In genomic region chr8:87811399-87812068, GRCm38 (mm10) we compare ENCODE assay signal across 8 mouse cellular contexts.
DNase-seq lines count a peak whose midpoint lies in the region; ATAC-seq lines count a peak whose summit lies in the region.

No protein-coding gene starts in this region.

- 65% methylated on average over 17 of the region's 17 CpGs for WGBS in lung, embryonic 16.5 days
- WGBS in forebrain, embryonic 13.5 days, result 50% methylated on average over 17 of the region's 17 CpGs

- no peak overlapping the region for H3K4me2 ChIP-seq in lung, embryonic 16.5 days (ENCODE audit: low read depth, low read length)
- 0 out of 2 replicates have a peak overlapping the region, but pooled peaks have one; percentile 12 for H3K4me2 ChIP-seq in forebrain, embryonic 13.5 days

- H3K27ac ChIP-seq in lung, embryonic 16.5 days (ENCODE audit: low read length), result no peak overlapping the region
- peak overlapping the region; percentile 27 for H3K27ac ChIP-seq in forebrain, embryonic 13.5 days

- no peak overlapping the region for H3K4me3 ChIP-seq in lung, embryonic 16.5 days (ENCODE audit: low read length)
- H3K4me3 ChIP-seq in forebrain, embryonic 13.5 days, result no peak overlapping the region

- peak; percentile 44; the same call in 1 of the 2 replicates for ATAC-seq in lung, embryonic 16.5 days (ENCODE audit: low read depth)
- peak; percentile 92 for ATAC-seq in forebrain, embryonic 13.5 days

- no peak overlapping the region for H3K9ac ChIP-seq in lung, embryonic 16.5 days (ENCODE audit: low read length)
- 0 out of 2 replicates have a peak overlapping the region, but pooled peaks have one; percentile 22 for H3K9ac ChIP-seq in forebrain, embryonic 13.5 days

- DNase-seq in lung, postnatal 25 days (ENCODE audit: low spot score), result no peak
- peak; percentile 61 for DNase-seq in heart, postnatal 4 days
- peak; percentile 39 to 72 for DNase-seq in left cerebral cortex, adult 8-10 months (ENCODE audit: low spot score in 2 of 2)
- peak; percentile 90 for DNase-seq in retina, postnatal 1 day
- DNase-seq in thymus, postnatal 0 days (ENCODE audit: low spot score), result no peak
- no peak for DNase-seq in thymus, postnatal 36 days

- no peaks in the 10 kb centered on the region for H3K9me3 ChIP-seq in lung, embryonic 16.5 days (ENCODE audit: control insufficient read depth, low read length)
- H3K9me3 ChIP-seq in forebrain, embryonic 13.5 days (replicated peaks), result no peaks in the 10 kb centered on the region

- no peaks in the 10 kb centered on the region for H3K27me3 ChIP-seq in lung, embryonic 16.5 days (ENCODE audit: control insufficient read depth, insufficient read depth, low read depth, low read length)
- H3K27me3 ChIP-seq in forebrain, embryonic 13.5 days, result no peaks in the 10 kb centered on the region

- H3K36me3 ChIP-seq in lung, embryonic 16.5 days (ENCODE audit: control insufficient read depth, insufficient read depth, low read length), result no peaks in the 10 kb centered on the region
- H3K36me3 ChIP-seq in forebrain, embryonic 13.5 days (ENCODE audit: poor library complexity, severe bottlenecking), result no peaks in the 10 kb centered on the region

- H3K4me1 ChIP-seq in lung, embryonic 16.5 days (replicated peaks; ENCODE audit: control insufficient read depth, insufficient read depth, low read length), result peaks cover 8% of the 10 kb centered on the region; the same call in 1 of the 2 replicates
- H3K4me1 ChIP-seq in forebrain, embryonic 13.5 days, result peaks cover 30% of the 10 kb centered on the region

Comparison
In these comparisons a context has a peak if more than half of its experiments do, and no peak if none do; other contexts are left out.
1. DNase-seq: peak in heart, postnatal 4 days (single experiment), left cerebral cortex, adult 8-10 months (2 of 2) and retina, postnatal 1 day (single experiment); none in lung, postnatal 25 days (single experiment), thymus, postnatal 0 days (single experiment) and thymus, postnatal 36 days (0 of 2).